Mouse (Mus musculus): ENCODE results near the gene Lrch2.
"Not testable (repeated sequence)": the region's sequence is repeated elsewhere in the genome, so short reads cannot be mapped to it uniquely, and the experiment has no call there.

Lrch2 gene

GRCm38 (mm10) chrX:147553421-147554201 lies at the start of gene Lrch2:
Gene Lrch2 (minus strand): TSS chrX:147554081.
- peak; percentile 80 for ATAC-seq (ENCODE audit: insufficient number of reproducible peaks, low FRiP score, low TSS enrichment)

GRCm38 (mm10) chrX:147540934-147541870 lies 12.7 kb downstream of the Lrch2 start:
- ATAC-seq (ENCODE audit: insufficient number of reproducible peaks, low FRiP score, low TSS enrichment), result no peak

DNA sequence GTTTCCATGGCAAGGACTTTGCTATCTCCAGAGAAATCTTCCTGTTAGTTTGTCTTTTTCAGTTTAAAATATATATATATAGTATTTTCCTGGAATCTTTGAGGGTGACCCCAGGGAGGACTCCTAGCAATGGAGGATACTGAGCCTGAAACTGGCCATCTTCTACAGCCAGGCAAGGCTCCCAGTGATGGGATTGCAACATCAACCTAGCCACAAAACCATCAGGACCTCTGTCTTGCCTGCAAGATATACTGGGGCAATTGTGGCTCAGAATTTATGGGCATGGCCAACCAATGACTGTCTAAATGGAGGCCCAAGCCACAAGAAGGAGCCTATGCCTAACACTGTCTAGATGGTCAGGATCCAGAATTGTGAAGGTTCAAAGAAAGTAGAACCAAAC lies 15.5 kb downstream of the Lrch2 start:
- no peak for ATAC-seq (ENCODE audit: insufficient number of reproducible peaks, low FRiP score, low TSS enrichment)

DNA sequence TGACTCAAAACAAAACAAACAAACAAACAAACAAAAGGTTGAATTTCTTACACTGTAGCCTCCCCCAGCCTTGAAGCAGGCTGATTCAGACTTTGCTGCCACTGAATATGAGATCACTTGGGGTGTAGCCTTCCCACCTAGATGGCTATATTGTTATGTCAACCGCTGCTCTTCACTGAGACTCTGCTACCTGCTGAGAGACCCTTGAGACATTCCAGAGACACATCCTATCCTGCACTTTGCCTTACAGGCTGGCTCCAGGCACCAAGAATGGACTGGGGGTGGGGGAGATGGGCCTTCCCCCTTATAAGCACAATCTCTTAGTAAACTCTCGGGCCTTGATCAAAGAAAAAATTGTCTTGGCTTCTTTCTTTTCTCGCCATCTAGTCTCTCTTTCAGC lies 16.8 kb downstream of the Lrch2 start:
- ATAC-seq (ENCODE audit: insufficient number of reproducible peaks, low FRiP score, low TSS enrichment), result not testable (repeated sequence)

GRCm38 (mm10) chrX:147535616-147536015 lies 18.3 kb downstream of the Lrch2 start:
- ATAC-seq (ENCODE audit: insufficient number of reproducible peaks, low FRiP score, low TSS enrichment), result no peak

GRCm38 (mm10) chrX:147531675-147532074 lies 22.2 kb downstream of the Lrch2 start:
- no peak for ATAC-seq (ENCODE audit: insufficient number of reproducible peaks, low FRiP score, low TSS enrichment)

GRCm38 (mm10) chrX:147527646-147528172 lies 26.2 kb downstream of the Lrch2 start:
- no peak for ATAC-seq (ENCODE audit: insufficient number of reproducible peaks, low FRiP score, low TSS enrichment)

GRCm38 (mm10) chrX:147489551-147489950 lies 64.3 kb downstream of the Lrch2 start:
- no peak for ATAC-seq (ENCODE audit: insufficient number of reproducible peaks, low FRiP score, low TSS enrichment)

DNA sequence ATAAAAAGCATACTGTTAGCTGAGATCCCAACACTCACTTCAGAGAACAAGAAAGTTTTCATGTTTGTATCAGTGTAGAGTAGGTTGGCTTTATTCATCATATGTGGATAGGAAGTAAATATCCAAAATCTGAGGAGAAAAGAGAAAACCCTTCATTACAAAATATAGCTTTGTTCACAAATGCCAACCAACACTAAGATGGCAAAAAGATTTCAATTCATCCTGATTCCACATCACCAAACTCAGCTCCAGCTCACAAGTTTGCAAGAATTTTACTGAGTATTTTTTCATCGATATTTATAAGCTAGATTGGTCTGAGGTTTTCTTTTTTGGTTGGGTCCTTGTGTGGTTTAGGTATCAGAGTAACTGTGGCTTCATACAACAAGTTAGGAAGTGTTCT lies 100.3 kb downstream of the Lrch2 start, which contains the start of gene Vmn1r239-ps:
Gene Vmn1r239-ps, minus strand, starts transcription at position 101 of the 400 bp plus-strand sequence.
- ATAC-seq (ENCODE audit: insufficient number of reproducible peaks, low FRiP score, low TSS enrichment), result not testable (repeated sequence)

DNA sequence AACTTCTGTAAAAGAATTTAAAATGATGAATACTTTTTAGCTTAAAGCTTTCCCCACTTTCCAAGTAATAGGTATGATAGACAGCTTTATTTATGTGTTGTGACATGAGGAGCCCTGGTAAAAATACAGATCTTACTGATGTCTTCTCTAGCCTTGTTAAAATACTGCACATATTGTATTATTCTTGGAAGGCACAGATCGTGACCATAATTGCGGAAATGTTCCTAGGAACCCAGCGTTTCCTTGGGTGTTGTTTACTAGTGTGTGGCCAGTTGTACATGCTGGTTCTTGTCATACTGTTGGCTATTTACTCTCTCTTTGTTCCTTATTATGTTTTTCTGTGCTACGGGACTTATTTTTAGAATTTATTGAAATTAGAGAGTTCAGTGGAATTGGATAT lies 110.5 kb downstream of the Lrch2 start:
- no peak for ATAC-seq (ENCODE audit: insufficient number of reproducible peaks, low FRiP score, low TSS enrichment)

- no peak for ATAC-seq (ENCODE audit: insufficient number of reproducible peaks, low FRiP score, low TSS enrichment)
Observed at GRCm38 (mm10) chrX:147435400-147435799, 118.5 kb downstream of the Lrch2 start.

DNA sequence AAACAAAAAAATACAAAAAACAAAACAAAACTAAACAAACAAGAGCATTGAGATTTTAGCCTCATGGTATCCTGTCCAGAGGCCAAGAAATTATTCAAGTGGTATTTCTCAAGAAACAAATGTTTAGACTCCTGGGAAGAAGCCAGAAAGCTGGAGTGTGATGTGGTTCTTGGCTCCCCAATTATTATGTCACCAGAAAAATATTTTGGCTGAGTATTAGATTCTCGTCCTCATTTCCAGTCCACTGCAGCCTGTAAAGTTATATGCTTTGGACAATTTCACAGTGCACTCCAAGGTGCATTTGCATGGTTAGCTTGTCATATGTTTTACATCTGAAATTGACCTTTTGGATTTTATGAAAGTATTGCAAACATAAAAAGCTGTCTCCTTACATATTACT lies 124.1 kb downstream of the Lrch2 start:
- ATAC-seq (ENCODE audit: insufficient number of reproducible peaks, low FRiP score, low TSS enrichment), result no peak

- ATAC-seq (ENCODE audit: insufficient number of reproducible peaks, low FRiP score, low TSS enrichment), result no peak
Observed at GRCm38 (mm10) chrX:147429129-147429528, 124.8 kb downstream of the Lrch2 start, which contains the start of gene Il13ra2. Gene Il13ra2 (minus strand): TSS chrX:147429192.
